ENCODE assay signal across 9 mouse cellular contexts in the genomic region with DNA sequence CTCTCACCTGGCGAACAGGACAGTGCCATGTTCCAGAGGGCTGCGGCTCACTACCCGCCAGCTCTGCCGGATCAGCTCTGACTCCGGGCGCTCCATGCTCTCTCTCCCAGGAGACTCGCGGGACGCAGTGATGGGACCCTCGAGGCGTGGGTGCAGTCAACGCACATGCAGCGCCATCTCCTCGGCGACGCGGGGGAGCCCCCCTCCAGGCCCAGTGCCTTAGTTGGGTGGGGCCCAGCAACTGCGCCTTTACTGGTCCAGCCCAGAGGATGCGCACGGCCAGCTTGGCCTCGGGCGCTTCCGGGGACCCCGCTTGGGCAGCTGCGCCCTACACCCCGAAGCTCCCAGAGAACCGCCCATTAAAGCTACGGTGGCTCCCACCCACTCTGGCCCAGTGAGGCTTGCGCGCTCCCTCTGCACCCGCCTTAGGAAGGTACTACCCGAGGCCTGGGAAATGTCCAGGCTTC. TPM values are rescaled to one million over a fixed set of nuclear protein-coding genes. Genes with fewer than 3 reads are reported as not detected.
DNase-seq lines count a peak whose midpoint lies in the region; ATAC-seq and TF ChIP-seq lines count a peak whose summit lies in the region.
"Had no signal": no experiment of that assay in that cellular context is flagged by ENCODE, and none has a peak within 500 bp of the region (broad histone marks: within the 10 kb centered on the region; RNA-seq: fewer than 3 reads in every experiment).

A gene (minus strand): TSS at position 375 of the 467 bp plus-strand sequence.

- H3K36me3 ChIP-seq in heart, embryonic 13.5 days: 0 out of 2 replicates have a peak, but pooled peaks cover 3% of the 10 kb centered on the region
- H3K36me3 ChIP-seq in hindbrain, embryonic 16.5 days (ENCODE audit: control insufficient read depth, insufficient read depth, low read length): no peaks in the 10 kb centered on the region
- H3K36me3 ChIP-seq in midbrain, embryonic 13.5 days: no peaks in the 10 kb centered on the region

- no peak within 1 kb of the TSS for H3K27ac ChIP-seq in heart, embryonic 13.5 days (replicated peaks)
- H3K27ac ChIP-seq in cortical plate, adult 2 months (ENCODE audit: insufficient read depth, low read length): no peak within 1 kb of the TSS
- no peak within 1 kb of the TSS for H3K27ac ChIP-seq in hindbrain, embryonic 16.5 days (ENCODE audit: low read depth, low read length)
- no peak within 1 kb of the TSS for H3K27ac ChIP-seq in midbrain, embryonic 13.5 days

- H3K27me3 ChIP-seq in heart, embryonic 13.5 days (replicated peaks): peaks cover 70% of the 10 kb centered on the region
- peaks cover 10% of the 10 kb centered on the region for H3K27me3 ChIP-seq in hindbrain, embryonic 16.5 days (replicated peaks; ENCODE audit: control insufficient read depth, insufficient read depth, low read length)
- peaks cover 33% of the 10 kb centered on the region for H3K27me3 ChIP-seq in midbrain, embryonic 13.5 days
- H3K27me3 ChIP-seq: CH12.LX had no signal

- DNase-seq in heart, adult 11 months: no peak
- DNase-seq in layer of hippocampus, postnatal 14 days (ENCODE audit: low spot score in 2 of 2): no peak
- no peak for DNase-seq in frontal cortex, postnatal 14 days (ENCODE audit: low spot score in 2 of 2)
- DNase-seq in spleen, adult 12 weeks (ENCODE audit: low spot score): no peak

- peak within 1 kb of the TSS; percentile 72 for H3K4me2 ChIP-seq in heart, embryonic 13.5 days
- H3K4me2 ChIP-seq in hindbrain, embryonic 16.5 days (ENCODE audit: low read length): peak within 1 kb of the TSS; percentile 69
- peak within 1 kb of the TSS; percentile 59 for H3K4me2 ChIP-seq in midbrain, embryonic 13.5 days (replicated peaks)

- peaks cover 13% of the 10 kb centered on the region for H3K4me1 ChIP-seq in heart, embryonic 13.5 days
- H3K4me1 ChIP-seq in cortical plate, adult 2 months (ENCODE audit: control insufficient read depth, insufficient read depth, low read length): no peaks in the 10 kb centered on the region
- peaks cover 8% of the 10 kb centered on the region for H3K4me1 ChIP-seq in hindbrain, embryonic 16.5 days (ENCODE audit: control insufficient read depth, insufficient read depth, low read depth, low read length)
- H3K4me1 ChIP-seq in midbrain, embryonic 13.5 days (replicated peaks): peaks cover 14% of the 10 kb centered on the region

- no peak for TF ChIP-seq CTCF in cortical plate, adult 2 months (IDR thresholded peaks at IDR 0.05; ENCODE audit: extremely low read depth, insufficient read depth, low read length)

- no peak for TF ChIP-seq POLR2A in cortical plate, adult 2 months (IDR thresholded peaks at IDR 0.05; ENCODE audit: extremely low read depth, insufficient read depth, low read length)

- H3K9me3 ChIP-seq in heart, embryonic 13.5 days: no peaks in the 10 kb centered on the region
- H3K9me3 ChIP-seq in hindbrain, embryonic 16.5 days (ENCODE audit: control insufficient read depth, low read length): no peaks in the 10 kb centered on the region
- no peaks in the 10 kb centered on the region for H3K9me3 ChIP-seq in midbrain, embryonic 13.5 days

- WGBS in heart, embryonic 13.5 days: 5% methylated on average over 32 of the region's 32 CpGs
- 3% methylated on average over 32 of the region's 32 CpGs for WGBS in hindbrain, embryonic 16.5 days
- 2% methylated on average over 32 of the region's 32 CpGs for WGBS in midbrain, embryonic 13.5 days

- peak within 1 kb of the TSS; percentile 46 for H3K4me3 ChIP-seq in heart, embryonic 13.5 days
- H3K4me3 ChIP-seq in cortical plate, adult 2 months (ENCODE audit: insufficient read depth, low read length): peak within 1 kb of the TSS; percentile 30
- peak within 1 kb of the TSS; percentile 40 for H3K4me3 ChIP-seq in hindbrain, embryonic 16.5 days (ENCODE audit: low read length)
- peak within 1 kb of the TSS; percentile 36 for H3K4me3 ChIP-seq in midbrain, embryonic 13.5 days (replicated peaks)

- peak within 1 kb of the TSS; percentile 24; the same call in 1 of the 2 replicates for H3K9ac ChIP-seq in heart, embryonic 13.5 days
- peak within 1 kb of the TSS; percentile 56 for H3K9ac ChIP-seq in hindbrain, embryonic 16.5 days (ENCODE audit: low read depth, low read length)
- 0 out of 2 replicates have a peak within 1 kb of the TSS, but pooled peaks have one; percentile 25 for H3K9ac ChIP-seq in midbrain, embryonic 13.5 days (replicated peaks)

- ATAC-seq in heart, embryonic 13.5 days (ENCODE audit: extremely low read depth, insufficient number of reproducible peaks, low FRiP score, low TSS enrichment): no peak
- peak; percentile 41 for ATAC-seq in hindbrain, embryonic 16.5 days
- peak; percentile 62 for ATAC-seq in midbrain, embryonic 13.5 days

RNA-seq across cellular contexts. Expression of the gene that starts here (rescaled TPM):
- polyA plus RNA-seq in heart, embryonic 13.5 days (2015; fragmentation: Nextera tagmentation; extraction: Ambion mirVana): 0.23 and 0.38 TPM in 2 replicates
- polyA plus RNA-seq in cortical plate, adult 2 months (2012; rRNA removed): 8.9 and 9.5 TPM in 2 replicates
- 6.5 and 7.3 TPM in 2 replicates for polyA plus RNA-seq in hindbrain, embryonic 16.5 days (2015; fragmentation: Nextera tagmentation; extraction: Ambion mirVana)
- polyA plus RNA-seq in midbrain, embryonic 13.5 days (2015; fragmentation: Nextera tagmentation; extraction: Ambion mirVana): 1.3 and 1.6 TPM in 2 replicates
- total RNA-seq in layer of hippocampus, postnatal 14 days (2021): 1 to 10 TPM; 1.5 to 2.6 TPM
- total RNA-seq: CH12.LX had no signal
